18 mouse cellular contexts compared by ENCODE assay signal in genomic region chr15:97847285-97847684, GRCm38 (mm10). TPM values are rescaled to one million over a fixed set of nuclear protein-coding genes. Genes with fewer than 3 reads are reported as not detected.
DNase-seq lines count a peak whose midpoint lies in the region; ATAC-seq lines count a peak whose summit lies in the region.
"Had no signal": no experiment of that assay in that cellular context is flagged by ENCODE, and none has a peak within 500 bp of the region (broad histone marks: within the 10 kb centered on the region; RNA-seq: fewer than 3 reads in every experiment).

No protein-coding gene starts in this region.

- peaks cover 38% of the 10 kb centered on the region for H3K4me1 ChIP-seq in liver, embryonic 11.5 days (replicated peaks; ENCODE audit: control insufficient read depth, insufficient read depth, low read length)
- peaks cover 97% of the 10 kb centered on the region for H3K4me1 ChIP-seq in liver, embryonic 15.5 days (replicated peaks)
- H3K4me1 ChIP-seq: embryonic facial prominence, embryonic 15.5 days; heart, embryonic 12.5 days had no signal

- ATAC-seq in liver, embryonic 11.5 days (replicated peaks; ENCODE audit: low FRiP score) = peak; percentile 68
- peak; percentile 65 for ATAC-seq in liver, embryonic 15.5 days (ENCODE audit: insufficient read depth)
- 0 out of 2 replicates have a peak, but pooled peaks have one; percentile 24 for ATAC-seq in megakaryocyte-erythroid progenitor cell, adult 5-6 weeks (replicated peaks; ENCODE audit: low FRiP score, low TSS enrichment, poor library complexity, severe bottlenecking)
- ATAC-seq: forebrain, embryonic 13.5 days; forebrain, postnatal 0 days had no signal

- peak; percentile 90 for DNase-seq in MEL-GATA-1-ER (ENCODE audit: extremely low read depth, low read depth)
- DNase-seq in liver, embryonic 11.5 days (ENCODE audit: low spot score) = no peak
- no peak for DNase-seq in heart, postnatal 14 days
- DNase-seq in adipocyte (ENCODE audit: low spot score) = no peak
- DNase-seq in cerebellum, postnatal 36 days = no peak
- DNase-seq: adrenal gland, postnatal 10 days; cerebellum, adult 11 months; cerebellum, adult 9-10 months; forebrain, postnatal 0 days; gastrocnemius, postnatal 25 days; heart, postnatal 36 days had no signal

- no peaks in the 10 kb centered on the region for H3K9me3 ChIP-seq in liver, embryonic 11.5 days (ENCODE audit: control insufficient read depth, low read length)
- H3K9me3 ChIP-seq in liver, embryonic 15.5 days (replicated peaks) = no peaks in the 10 kb centered on the region
- H3K9me3 ChIP-seq: embryonic facial prominence, embryonic 15.5 days; forebrain, embryonic 13.5 days; heart, embryonic 12.5 days; hindbrain, embryonic 15.5 days had no signal

- peak overlapping the region; percentile 43 for H3K4me3 ChIP-seq in liver, embryonic 11.5 days (ENCODE audit: low read depth, low read length)
- peak overlapping the region; percentile 24 for H3K4me3 ChIP-seq in liver, embryonic 15.5 days (replicated peaks)
- H3K4me3 ChIP-seq: embryonic facial prominence, embryonic 15.5 days; forebrain, embryonic 13.5 days; heart, embryonic 12.5 days; hindbrain, embryonic 15.5 days had no signal

- peak overlapping the region; percentile 61 for H3K4me2 ChIP-seq in liver, embryonic 11.5 days
- peak overlapping the region; percentile 54 for H3K4me2 ChIP-seq in liver, embryonic 15.5 days
- H3K4me2 ChIP-seq: embryonic facial prominence, embryonic 15.5 days; forebrain, embryonic 13.5 days; heart, embryonic 12.5 days; hindbrain, embryonic 15.5 days had no signal

- intact Hi-C loops in heart, postnatal 14 days (cut with DNase I) = no loop called here

- H3K9ac ChIP-seq in liver, embryonic 11.5 days (ENCODE audit: low read depth, low read length) = peak overlapping the region; percentile 67
- H3K9ac ChIP-seq in liver, embryonic 15.5 days = peak overlapping the region; percentile 45
- H3K9ac ChIP-seq: embryonic facial prominence, embryonic 15.5 days; forebrain, embryonic 13.5 days; forebrain, postnatal 0 days; heart, embryonic 12.5 days; hindbrain, embryonic 15.5 days had no signal

- H3K36me3 ChIP-seq in liver, embryonic 11.5 days (ENCODE audit: control insufficient read depth, insufficient read depth, low read length) = no peaks in the 10 kb centered on the region
- no peaks in the 10 kb centered on the region for H3K36me3 ChIP-seq in liver, embryonic 15.5 days (replicated peaks)
- H3K36me3 ChIP-seq: embryonic facial prominence, embryonic 15.5 days; heart, embryonic 12.5 days; hindbrain, embryonic 15.5 days had no signal

- WGBS in liver, embryonic 11.5 days = 51% methylated on average over 4 of the region's 4 CpGs
- 22% methylated on average over 4 of the region's 4 CpGs for WGBS in liver, embryonic 15.5 days (ENCODE audit: insufficient replicate concordance)

- peak overlapping the region; percentile 85 for H3K27ac ChIP-seq in liver, embryonic 11.5 days (ENCODE audit: low read depth, low read length)
- peak overlapping the region; percentile 72 for H3K27ac ChIP-seq in liver, embryonic 15.5 days (replicated peaks)
- H3K27ac ChIP-seq: embryonic facial prominence, embryonic 15.5 days; forebrain, embryonic 13.5 days; hindbrain, embryonic 15.5 days had no signal

- no peaks in the 10 kb centered on the region for H3K27me3 ChIP-seq in liver, embryonic 11.5 days (replicated peaks; ENCODE audit: control insufficient read depth, insufficient read depth, low read length)
- no peaks in the 10 kb centered on the region for H3K27me3 ChIP-seq in liver, embryonic 15.5 days
- H3K27me3 ChIP-seq: CH12.LX; embryonic facial prominence, embryonic 15.5 days; forebrain, embryonic 13.5 days; hindbrain, embryonic 15.5 days had no signal

RNA-seq across cellular contexts. Expression of gene Hdac7, which starts 3.0 kb away (rescaled TPM):
- 28.1 and 33.5 TPM in 2 replicates for polyA plus RNA-seq in liver, embryonic 11.5 days (2014; fragmentation: Nextera tagmentation; extraction: Ambion mirVana)
- 5.7 and 6.5 TPM in 2 replicates for polyA plus RNA-seq in liver, embryonic 15.5 days (2015; fragmentation: Nextera tagmentation; extraction: Ambion mirVana)
- 129 and 194 TPM in 2 replicates for total RNA-seq in megakaryocyte-erythroid progenitor cell, adult 5-6 weeks (2014; fragmentation: Nextera tagmentation)
- total RNA-seq in megakaryocyte-erythroid progenitor cell, adult 5-6 weeks (2017) = 24.8 and 35.6 TPM in 2 replicates
- total RNA-seq in heart, postnatal 14 days (2021) = 10 to 100 TPM; 45.9 to 52.5 TPM
